Mouse (Mus musculus): ENCODE measurements at regions not wholly inside any gene's neighbourhood (a gene's known extent, or its start where the extent isn't known, plus 50 kb on each side); places are given as distances from the start of the nearest gene placed in this dataset.

- no peak for TF ChIP-seq ZC3H11A (IDR thresholded peaks at IDR 0.05; ENCODE audit: borderline replicate concordance, low read depth, low read length)
- TF ChIP-seq HCFC1 (IDR thresholded peaks at IDR 0.05; ENCODE audit: borderline replicate concordance, insufficient read depth, low read length): no peak
- no peak for TF ChIP-seq ZNF384 (IDR thresholded peaks at IDR 0.05; ENCODE audit: low read depth, low read length)
- no peak for TF ChIP-seq MAFK (IDR thresholded peaks at IDR 0.05; ENCODE audit: insufficient read depth, low read depth, low read length)
- TF ChIP-seq CHD2 (IDR thresholded peaks at IDR 0.05; ENCODE audit: low read depth, low read length): no peak
Measured at GRCm38 (mm10) chr10:53434376-53435171, 54.8 kb upstream of the Cep85l start.
